Mouse (Mus musculus) E14TG2a.4 (cell line): ENCODE measurements around the gene Gfm2.

Experiments used
- CTCF ChIP-seq: conservative IDR thresholded peaks from 2 replicates; pipeline ENCODE4 v1.5.1; 2014; ENCODE audit warnings: low read length
- POU5F1 ChIP-seq: IDR thresholded peaks from 2 replicates; pipeline ENCODE4 v1.6.1; 2014; ENCODE audit warnings: low read length, borderline replicate concordance

GRCm38 (mm10) chr13:97199123-97199522 lies 61.4 kb downstream of the Gfm2 start:
- TF ChIP-seq CTCF = no peak
- TF ChIP-seq POU5F1 = no peak
